28 mouse cellular contexts compared by ENCODE assay signal in genomic region chr10:93372281-93372680, GRCm38 (mm10).
DNase-seq lines count a peak whose midpoint lies in the region; ATAC-seq and TF ChIP-seq lines count a peak whose summit lies in the region.
"Had no signal": no experiment of that assay in that cellular context is flagged by ENCODE, and none has a peak within 500 bp of the region (broad histone marks: within the 10 kb centered on the region; RNA-seq: fewer than 3 reads in every experiment).

No protein-coding gene starts in this region.

- intact Hi-C loops in heart, adult 2 months (cut with DNase I): no loop called here

- no peak for TF ChIP-seq EP300 in heart, adult 2 months (IDR thresholded peaks at IDR 0.05; ENCODE audit: insufficient read depth, low read depth, low read length)

- H3K4me2 ChIP-seq in hindbrain, embryonic 12.5 days (replicated peaks): no peak overlapping the region
- H3K4me2 ChIP-seq: embryonic facial prominence, embryonic 13.5 days; embryonic facial prominence, embryonic 15.5 days; forebrain, embryonic 12.5 days had no signal

- H3K4me1 ChIP-seq in heart, adult 2 months (ENCODE audit: control insufficient read depth, insufficient read depth, low read length): peaks cover 19% of the 10 kb centered on the region
- peaks cover 28% of the 10 kb centered on the region for H3K4me1 ChIP-seq in E14TG2a.4 (replicated peaks; ENCODE audit: low read depth, low read length)
- peaks cover 14% of the 10 kb centered on the region for H3K4me1 ChIP-seq in hindbrain, embryonic 12.5 days
- H3K4me1 ChIP-seq: embryonic facial prominence, embryonic 13.5 days; embryonic facial prominence, embryonic 15.5 days had no signal

- no peaks in the 10 kb centered on the region for H3K79me2 ChIP-seq in heart, adult 2 months (replicated peaks; ENCODE audit: control insufficient read depth, insufficient read depth, low read length)

- TF ChIP-seq CTCF in heart, adult 2 months (IDR thresholded peaks at IDR 0.05): no peak
- TF ChIP-seq CTCF in E14TG2a.4 (conservative IDR thresholded peaks at IDR 0.05; ENCODE audit: low read length): no peak

- TF ChIP-seq POLR2A in heart, adult 2 months (IDR thresholded peaks at IDR 0.05; ENCODE audit: insufficient read depth, low read depth, low read length): no peak

- no peak overlapping the region for H3K27ac ChIP-seq in heart, adult 2 months
- H3K27ac ChIP-seq in hindbrain, embryonic 12.5 days: no peak overlapping the region
- H3K27ac ChIP-seq: embryonic facial prominence, embryonic 13.5 days; embryonic facial prominence, embryonic 15.5 days; forebrain, embryonic 10.5 days; forebrain, embryonic 12.5 days had no signal

- H3K4me3 ChIP-seq in heart, adult 2 months: no peak overlapping the region
- peak overlapping the region; percentile 43 for H3K4me3 ChIP-seq in E14TG2a.4 (replicated peaks; ENCODE audit: low read length)
- no peak overlapping the region for H3K4me3 ChIP-seq in hindbrain, embryonic 12.5 days
- H3K4me3 ChIP-seq: embryonic facial prominence, embryonic 13.5 days; embryonic facial prominence, embryonic 15.5 days; erythroblast, embryonic 14.5 days; forebrain, embryonic 10.5 days; forebrain, embryonic 12.5 days had no signal

- 91% methylated on average over 7 of the region's 7 CpGs for WGBS in heart, adult 2 months
- 87% methylated on average over 7 of the region's 7 CpGs for WGBS in hindbrain, embryonic 12.5 days

- no peaks in the 10 kb centered on the region for H3K27me3 ChIP-seq in heart, adult 2 months (ENCODE audit: control insufficient read depth, insufficient read depth, low read length)
- H3K27me3 ChIP-seq in E14TG2a.4 (ENCODE audit: insufficient read depth, low read length): no peaks in the 10 kb centered on the region
- H3K27me3 ChIP-seq in hindbrain, embryonic 12.5 days: no peaks in the 10 kb centered on the region
- H3K27me3 ChIP-seq: CH12.LX; embryonic facial prominence, embryonic 13.5 days; embryonic facial prominence, embryonic 15.5 days; forebrain, embryonic 12.5 days; Patski had no signal

- ATAC-seq in hindbrain, embryonic 12.5 days (ENCODE audit: low FRiP score): no peak
- ATAC-seq: activated CD4-positive, CD25-positive, alpha-beta regulatory T cell, adult 4 months; CD4-positive, CD25-positive, alpha-beta regulatory T cell, adult 4 months; forebrain, embryonic 14.5 days; forebrain, embryonic 16.5 days; Patski had no signal

- DNase-seq in heart, adult 11 months: peak; percentile 85
- DNase-seq in heart, adult 2 months: no peak
- peak; percentile 50 for DNase-seq in R1 (ENCODE audit: low read depth, low spot score)
- DNase-seq in ovary, postnatal 10 days (ENCODE audit: low spot score): no peak
- DNase-seq: adrenal gland, adult 8-10 months; adrenal gland, postnatal 14 days; adrenal gland, postnatal 36 days; B cell, adult 2 months; cerebellum, adult 11-12 months; cerebellum, adult 2 months; cerebellum, adult 9-10 months; cerebellum, postnatal 10 days; cerebellum, postnatal 25 days; embryo, embryonic 11 days had no signal

- H3K9me3 ChIP-seq in E14TG2a.4 (ENCODE audit: low read length): peaks cover 8% of the 10 kb centered on the region
- H3K9me3 ChIP-seq in hindbrain, embryonic 12.5 days (replicated peaks): no peaks in the 10 kb centered on the region
- H3K9me3 ChIP-seq: embryonic facial prominence, embryonic 13.5 days; embryonic facial prominence, embryonic 15.5 days; forebrain, embryonic 10.5 days; forebrain, embryonic 12.5 days; G1E had no signal

- no peak overlapping the region for H3K9ac ChIP-seq in heart, adult 2 months (ENCODE audit: low read depth, low read length)
- H3K9ac ChIP-seq in hindbrain, embryonic 12.5 days: no peak overlapping the region
- H3K9ac ChIP-seq: embryonic facial prominence, embryonic 13.5 days; embryonic facial prominence, embryonic 15.5 days; forebrain, embryonic 12.5 days had no signal

- no peaks in the 10 kb centered on the region for H3K36me3 ChIP-seq in heart, adult 2 months (ENCODE audit: control insufficient read depth, insufficient read depth, low read length)
- H3K36me3 ChIP-seq in E14TG2a.4 (ENCODE audit: insufficient read depth, low read length): no peaks in the 10 kb centered on the region
- no peaks in the 10 kb centered on the region for H3K36me3 ChIP-seq in hindbrain, embryonic 12.5 days
- H3K36me3 ChIP-seq: embryonic facial prominence, embryonic 13.5 days; embryonic facial prominence, embryonic 15.5 days; forebrain, embryonic 10.5 days; forebrain, embryonic 12.5 days; G1E had no signal

Comparison
In these comparisons a context has a peak if more than half of its experiments do, and no peak if none do; other contexts are left out.
1. DNase-seq: peak in heart, adult 11 months (single experiment) and R1 (single experiment); none in heart, adult 2 months (0 of 2) and ovary, postnatal 10 days (single experiment).